Mouse (Mus musculus) heart, embryonic 15.5 days (tissue): ENCODE data around the gene Nt5c. TPM values are rescaled to one million over a fixed set of nuclear protein-coding genes. Genes with fewer than 3 reads are reported as not detected.

Source experiments
- ATAC-seq: fragments of 200-750 bp; cut with Nextera tagmentation; replicated peaks from 2 replicates; pipeline ENCODE4 v1.8.0; 2017; ENCODE audit warnings: low read depth, moderate TSS enrichment; ENCODE audit not compliant: insufficient number of reproducible peaks, insufficient read depth, low FRiP score
- H3K27ac ChIP-seq: fragments of 300-500 bp; sonication (generic); 2 replicates; pipeline ENCODE4 v1.5.1; 2015; ENCODE audit warnings: mild to moderate bottlenecking, inconsistent platforms
- H3K27me3 ChIP-seq: fragments of 300-500 bp; sonication (generic); 2 replicates; pipeline ENCODE4 v1.6.1; 2015; ENCODE audit warnings: inconsistent platforms
- H3K36me3 ChIP-seq: fragments of 300-500 bp; sonication (generic); 2 replicates; pipeline ENCODE4 v1.6.1; 2015; ENCODE audit warnings: mild to moderate bottlenecking, inconsistent platforms
- H3K4me1 ChIP-seq: fragments of 300-500 bp; sonication (generic); replicated peaks from 2 replicates; pipeline ENCODE4 v1.6.1; 2015; ENCODE audit warnings: inconsistent platforms
- H3K4me2 ChIP-seq: fragments of 300-500 bp; sonication (generic); 2 replicates; pipeline ENCODE4 v1.6.1; 2015; ENCODE audit warnings: inconsistent platforms, mild to moderate bottlenecking, moderate library complexity
- H3K4me3 ChIP-seq: fragments of 300-500 bp; sonication (generic); 2 replicates; pipeline ENCODE4 v1.5.1; 2015; ENCODE audit warnings: mild to moderate bottlenecking, inconsistent platforms
- H3K9ac ChIP-seq: fragments of 300-500 bp; sonication (generic); 2 replicates; pipeline ENCODE4 v1.6.1; 2015; ENCODE audit warnings: mild to moderate bottlenecking, inconsistent platforms
- H3K9me3 ChIP-seq: fragments of 300-500 bp; sonication (generic); replicated peaks from 2 replicates; pipeline ENCODE4 v1.6.1; 2016; ENCODE audit warnings: inconsistent platforms
- WGBS: fragments of 180-500 bp; shearing (Covaris S2); methylation state at CpG from one replicate; pipeline ENCODE4 v1.1.7; 2015; ENCODE audit warnings: mixed read lengths; 5-methylcytosine and 5-hydroxymethylcytosine counted together
- microRNA-seq: library from miRNA; unstranded; fragments of <30 nt; microRNA quantifications from one replicate; pipeline ENCODE4, GENCODE M21; 2016
- polyA plus RNA-seq: library from polyadenylated mRNA; unstranded; fragments of >200 nt; fragmentation: Nextera tagmentation; extraction: Ambion mirVana; gene quantifications from 2 replicates; pipeline ENCODE4 v1.2.1, GENCODE M21; 2015

Nt5c gene
- polyA plus RNA-seq, 1 experiment from 2014 or later = 49.6 TPM

- H3K36me3 ChIP-seq = no peaks in the 10 kb centered on the region
- no peaks in the 10 kb centered on the region for H3K9me3 ChIP-seq
- 83% methylated on average over 7 of the region's 7 CpGs for WGBS
- H3K4me1 ChIP-seq = peaks cover 31% of the 10 kb centered on the region
- no peak overlapping the region for H3K4me3 ChIP-seq
- no peak overlapping the region for H3K9ac ChIP-seq
- no peak overlapping the region for H3K4me2 ChIP-seq
- ATAC-seq = no peak
- H3K27me3 ChIP-seq = no peaks in the 10 kb centered on the region
- H3K27ac ChIP-seq = no peak overlapping the region
Observed at GRCm38 (mm10) chr11:115450176-115450575, 41.5 kb downstream of the Nt5c start.

GRCm38 (mm10) chr11:115448998-115449397 is 42.7 kb downstream of the Nt5c start:
- no peak overlapping the region for H3K4me3 ChIP-seq
- H3K36me3 ChIP-seq = no peaks in the 10 kb centered on the region
- no peak for ATAC-seq
- no peak overlapping the region for H3K4me2 ChIP-seq
- 60% methylated on average over 7 of the region's 7 CpGs for WGBS
- H3K4me1 ChIP-seq = peaks cover 31% of the 10 kb centered on the region
- H3K27me3 ChIP-seq = peaks cover 3% of the 10 kb centered on the region; the same call in 1 of the 2 replicates
- no peaks in the 10 kb centered on the region for H3K9me3 ChIP-seq
- no peak overlapping the region for H3K9ac ChIP-seq
- H3K27ac ChIP-seq = no peak overlapping the region

GRCm38 (mm10) chr11:115448075-115448474 is 43.6 kb downstream of the Nt5c start:
- Histone ChIP-seq H3K4me2 (no peak overlapping the region), H3K9ac (no peak overlapping the region), H3K27me3 (peaks cover 3% of the 10 kb centered on the region; the same call in 1 of the 2 replicates), H3K36me3 (no peaks in the 10 kb centered on the region), H3K4me3 (no peak overlapping the region), H3K4me1 (peaks cover 27% of the 10 kb centered on the region), H3K9me3 (no peaks in the 10 kb centered on the region), H3K27ac (no peak overlapping the region)
- WGBS = 89% methylated on average over 16 of the region's 16 CpGs
- ATAC-seq = no peak

- Histone ChIP-seq H3K36me3 (no peaks in the 10 kb centered on the region), H3K27me3 (peaks cover 3% of the 10 kb centered on the region; the same call in 1 of the 2 replicates), H3K4me2 (no peak overlapping the region), H3K27ac (peak overlapping the region; percentile 69), H3K4me1 (peaks cover 27% of the 10 kb centered on the region), H3K9ac (no peak overlapping the region), H3K9me3 (no peaks in the 10 kb centered on the region), H3K4me3 (no peak overlapping the region)
- peak; percentile 9; the same call in 1 of the 2 replicates for ATAC-seq
- WGBS = 80% methylated on average over 11 of the region's 11 CpGs
Observed at GRCm38 (mm10) chr11:115447321-115447885, 44.3 kb downstream of the Nt5c start.

- Histone ChIP-seq H3K9ac (peak overlapping the region; percentile 26; the same call in 1 of the 2 replicates), H3K36me3 (no peaks in the 10 kb centered on the region), H3K27me3 (peaks cover 3% of the 10 kb centered on the region; the same call in 1 of the 2 replicates), H3K9me3 (no peaks in the 10 kb centered on the region), H3K4me3 (no peak overlapping the region), H3K27ac (peak overlapping the region; percentile 69), H3K4me1 (peaks cover 27% of the 10 kb centered on the region), H3K4me2 (no peak overlapping the region)
- 13% methylated on average over 3 of the region's 3 CpGs for WGBS
- peak; percentile 41; the same call in 1 of the 2 replicates for ATAC-seq
Observed at GRCm38 (mm10) chr11:115446906-115447305, 44.8 kb downstream of the Nt5c start.

GRCm38 (mm10) chr11:115441417-115441816 is 50.2 kb downstream of the Nt5c start:
- no peaks in the 10 kb centered on the region for H3K9me3 ChIP-seq
- ATAC-seq = no peak
- H3K9ac ChIP-seq = no peak overlapping the region
- no peak overlapping the region for H3K4me3 ChIP-seq
- H3K36me3 ChIP-seq = no peaks in the 10 kb centered on the region
- 52% methylated on average over 15 of the region's 15 CpGs for WGBS
- H3K27me3 ChIP-seq = peaks cover 3% of the 10 kb centered on the region; the same call in 1 of the 2 replicates
- no peak overlapping the region for H3K27ac ChIP-seq
- no peak overlapping the region for H3K4me2 ChIP-seq
- peaks cover 4% of the 10 kb centered on the region for H3K4me1 ChIP-seq

Small RNA genes lying within 50 kb of the gene (microRNA-seq; reads per million reads assigned to microRNA genes)
- gene Mir3968 = not detected

Other genes with a start within 250 kb of the Nt5c start
- 0.10 and 0.16 TPM in 2 replicates for gene Grin2c, start 224.6 kb downstream of the Nt5c start, polyA plus RNA-seq
- 10.5 and 12.4 TPM in 2 replicates for gene Fdxr, start 214.8 kb downstream of the Nt5c start, polyA plus RNA-seq
- gene Fads6, start 194.2 kb downstream of the Nt5c start, polyA plus RNA-seq = 0.55 and 0.67 TPM in 2 replicates
- gene Otop2, start 184.7 kb downstream of the Nt5c start, polyA plus RNA-seq = 0.08 TPM in 1 of 2 replicates, not detected in the other
- 0.11 and 0.29 TPM in 2 replicates for gene Ush1g, start 169.8 kb downstream of the Nt5c start, polyA plus RNA-seq
- gene Otop3, start 157.1 kb downstream of the Nt5c start, polyA plus RNA-seq = not detected in 2 replicates
- gene Hid1, start 124.1 kb downstream of the Nt5c start, polyA plus RNA-seq = 7.6 and 11.2 TPM in 2 replicates
- 6.3 and 11.1 TPM in 2 replicates for gene Cdr2l, start 109.9 kb downstream of the Nt5c start, polyA plus RNA-seq
- 163 and 167 TPM in 2 replicates for gene Mrpl58, start 88.1 kb downstream of the Nt5c start, polyA plus RNA-seq
- 1,570 and 2,168 TPM in 2 replicates for gene Atp5h, start 71.9 kb downstream of the Nt5c start, polyA plus RNA-seq
- gene Kctd2, start 71.7 kb downstream of the Nt5c start, polyA plus RNA-seq = 11.5 and 14.7 TPM in 2 replicates
- gene Trim80, start 51.3 kb downstream of the Nt5c start, polyA plus RNA-seq = 0.06 TPM in 1 of 2 replicates, not detected in the other
- 0.57 and 5.0 TPM in 2 replicates for gene Slc16a5, start 29.4 kb downstream of the Nt5c start, polyA plus RNA-seq
- 4.6 and 6.2 TPM in 2 replicates for gene Armc7, start 16.2 kb downstream of the Nt5c start, polyA plus RNA-seq
- 480 and 515 TPM in 2 replicates for gene Jpt1, start 22.5 kb upstream of the Nt5c start, polyA plus RNA-seq
- 566 and 571 TPM in 2 replicates for gene Sumo2, start 44.4 kb upstream of the Nt5c start, polyA plus RNA-seq
- gene Nup85, start 72.6 kb upstream of the Nt5c start, polyA plus RNA-seq = 80.8 and 105 TPM in 2 replicates
- gene Mrps7, start 112.1 kb upstream of the Nt5c start, polyA plus RNA-seq = 76.2 and 80.1 TPM in 2 replicates
- 13.7 and 16.3 TPM in 2 replicates for gene Gga3, start 112.2 kb upstream of the Nt5c start, polyA plus RNA-seq
- 30.2 and 34.5 TPM in 2 replicates for gene Mif4gd, start 121.1 kb upstream of the Nt5c start, polyA plus RNA-seq
- gene Slc25a19, start 136.4 kb upstream of the Nt5c start, polyA plus RNA-seq = 47.7 and 48.8 TPM in 2 replicates
- gene Grb2, start 216.7 kb upstream of the Nt5c start, polyA plus RNA-seq = 103 and 104 TPM in 2 replicates